Mouse (Mus musculus): ENCODE results near the gene Unc5b. TPM values are rescaled to one million over a fixed set of nuclear protein-coding genes. Genes with fewer than 3 reads are reported as not detected.
"Not testable (repeated sequence)": the region's sequence is repeated elsewhere in the genome, so short reads cannot be mapped to it uniquely, and the experiment has no call there.

The Unc5b gene
- 10 to 100 TPM; 12.9 to 16.4 (median 15.0) TPM for total RNA-seq (2022)

DNA sequence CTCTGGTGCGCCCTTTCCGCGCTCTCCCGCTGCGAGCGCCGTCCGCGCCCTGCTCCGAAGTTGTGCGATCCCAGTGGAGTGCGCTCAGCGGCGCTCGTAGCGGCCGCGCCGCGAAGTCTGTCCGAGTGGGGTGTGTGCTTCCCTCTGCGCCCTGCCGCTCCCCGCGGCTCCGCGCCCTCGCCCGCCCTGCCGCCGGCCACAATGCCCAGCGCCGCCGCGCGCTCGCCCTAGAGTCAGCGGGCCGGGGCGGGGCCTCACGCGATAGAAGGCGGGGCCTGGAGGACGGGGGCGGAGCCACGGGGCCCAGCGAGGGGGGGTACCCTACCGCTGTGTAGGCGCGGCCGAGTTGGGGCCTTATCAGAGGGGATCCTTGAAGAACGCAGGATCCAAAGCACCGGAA is at the start of gene Unc5b:
Gene Unc5b, minus strand, starts transcription at position 203 of the 400 bp plus-strand sequence.
- DNase-seq (ENCODE audit: low spot score in 2 of 2): peak; percentile 81 to 85

DNA sequence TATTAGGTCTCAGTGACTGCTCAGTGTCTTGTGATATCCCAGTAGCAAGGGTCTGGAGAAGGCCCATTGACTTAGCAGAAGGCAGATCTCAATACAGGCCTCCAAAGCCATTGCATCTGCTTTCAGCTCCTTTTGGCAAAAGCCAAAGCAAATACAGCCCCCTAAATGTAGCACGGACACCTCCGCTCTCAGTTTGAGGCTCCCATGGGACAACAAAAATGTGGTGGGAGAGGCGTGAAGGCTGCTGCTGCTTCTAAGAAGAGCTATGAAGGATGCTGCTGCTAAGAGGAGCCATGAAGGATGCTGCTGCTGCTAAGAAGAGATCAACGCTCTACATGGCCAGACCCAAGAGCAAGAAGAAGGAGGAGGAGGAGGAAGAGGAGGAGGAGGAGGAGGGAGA is 48.4 kb upstream of the Unc5b start:
- DNase-seq (ENCODE audit: low spot score in 2 of 2): no peak

DNA sequence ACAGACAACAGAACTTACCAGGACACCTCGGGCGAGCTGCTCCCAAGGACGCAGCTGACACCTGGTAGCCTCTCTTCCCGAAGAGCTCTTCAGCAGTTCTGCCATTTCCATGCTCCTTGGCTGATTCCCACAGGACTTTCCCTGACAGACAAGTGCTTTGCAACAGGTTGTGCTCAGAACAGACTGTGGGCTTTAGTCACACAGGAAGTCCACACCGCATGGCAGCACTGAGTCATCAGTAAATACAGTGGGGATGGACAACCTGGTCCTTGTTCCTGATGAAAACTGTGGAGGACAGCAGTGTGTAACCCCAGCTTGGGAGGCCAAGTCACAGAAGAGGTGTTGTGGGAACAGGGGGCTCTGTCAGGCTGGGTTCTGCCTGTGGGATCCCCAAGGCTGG is 45.7 kb upstream of the Unc5b start:
- DNase-seq (ENCODE audit: low spot score in 2 of 2): no peak

DNA sequence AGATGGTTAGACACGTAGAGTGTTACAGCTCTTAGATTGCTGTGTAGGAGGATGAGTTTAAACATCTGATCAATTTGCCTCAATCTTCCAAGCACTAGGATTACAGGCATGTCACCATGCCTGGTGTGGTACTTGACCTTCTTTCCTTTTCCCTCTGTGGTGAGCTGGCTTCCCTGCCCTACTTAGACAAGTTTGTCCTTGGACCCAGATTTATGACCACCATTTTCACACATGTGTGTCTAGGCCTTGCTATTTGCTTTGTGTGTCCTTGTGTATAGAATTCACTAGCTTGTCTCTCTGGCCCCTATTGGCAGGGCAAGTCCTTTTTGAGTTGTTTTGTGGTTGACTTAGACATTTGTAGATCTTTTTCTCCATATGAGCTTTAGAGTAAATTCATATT is 43.6 kb upstream of the Unc5b start:
- no peak for DNase-seq (ENCODE audit: low spot score in 2 of 2)

DNA sequence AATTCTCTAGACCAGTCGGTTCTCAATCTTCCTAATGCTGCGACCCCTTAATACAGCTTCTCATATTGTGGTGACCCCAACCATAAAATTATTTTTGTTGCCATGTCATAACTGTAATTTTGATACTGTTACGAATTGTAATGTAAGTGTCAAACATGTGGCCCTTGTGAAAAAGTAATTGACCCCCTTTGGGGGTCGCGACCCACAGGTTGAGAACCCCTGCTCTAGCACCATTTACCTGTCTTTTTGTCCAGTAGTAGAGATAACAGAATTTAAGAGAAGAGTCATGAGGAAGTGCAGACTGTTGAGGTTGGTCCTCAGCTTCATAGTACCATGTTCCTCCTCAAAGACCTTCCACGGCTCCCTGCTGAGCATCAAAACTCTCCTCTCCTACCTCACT is 31.9 kb upstream of the Unc5b start:
- DNase-seq (ENCODE audit: low spot score in 2 of 2): no peak

DNA sequence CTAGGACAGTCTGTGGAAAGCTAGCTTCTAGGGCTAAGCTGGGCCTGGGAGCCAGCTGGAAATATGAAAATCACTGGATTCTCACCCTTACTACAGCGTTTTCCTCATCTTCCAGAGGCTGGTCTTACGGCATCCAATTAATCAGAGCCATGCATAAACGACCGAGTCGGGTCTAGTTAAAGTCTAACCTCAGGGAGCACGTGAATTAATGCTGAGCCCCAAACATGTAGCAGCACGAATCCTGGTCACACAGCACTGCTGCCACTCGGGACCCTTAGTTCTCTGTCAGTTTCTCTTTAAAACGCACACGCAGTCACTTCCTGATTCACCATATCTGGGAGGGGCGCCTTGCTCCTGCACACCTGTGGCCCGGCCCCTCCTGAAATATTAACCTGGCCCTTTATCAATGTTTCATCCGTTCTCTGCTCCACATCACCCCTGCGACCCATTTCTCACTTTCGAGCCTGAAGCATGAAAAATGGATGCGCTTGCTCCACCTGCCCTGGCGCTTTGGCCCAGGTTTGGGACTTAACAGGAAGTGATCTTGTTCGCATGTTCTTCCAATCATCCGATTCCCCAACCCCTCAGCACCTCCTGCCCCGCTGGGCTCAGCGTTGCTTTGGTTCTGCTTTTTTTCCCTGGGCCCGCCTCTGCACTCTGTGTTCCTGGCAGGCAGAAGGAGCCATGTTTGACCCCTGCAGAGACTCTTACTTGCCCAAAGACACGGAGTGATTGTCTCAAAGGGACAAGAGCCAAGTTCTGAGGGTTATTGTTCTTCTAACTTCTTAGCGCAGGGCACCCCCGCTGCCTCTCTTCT is 31.3 kb upstream of the Unc5b start:
- DNase-seq (ENCODE audit: low spot score in 2 of 2): no peak

DNA sequence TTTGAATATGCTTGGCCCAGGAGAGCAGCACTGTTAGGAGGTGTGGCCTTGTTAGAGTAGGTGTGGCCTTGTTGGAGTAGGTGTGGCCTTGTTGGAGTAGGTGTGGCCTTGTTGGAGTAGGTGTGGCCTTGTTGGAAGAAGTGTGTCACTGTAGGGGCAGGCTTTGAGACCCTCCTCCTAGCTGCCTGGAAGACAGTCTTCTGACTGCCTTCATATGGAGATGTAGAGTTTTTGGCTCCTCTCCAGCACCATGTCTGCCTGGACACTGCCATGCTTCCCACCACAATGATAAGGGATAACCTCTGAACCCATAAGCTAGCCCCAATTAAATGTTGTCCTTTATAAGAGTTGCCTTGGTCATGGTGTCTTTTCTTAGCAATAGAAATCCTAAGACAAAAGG is 13.9 kb upstream of the Unc5b start:
- not testable (repeated sequence) for DNase-seq (ENCODE audit: low spot score in 2 of 2)

DNA sequence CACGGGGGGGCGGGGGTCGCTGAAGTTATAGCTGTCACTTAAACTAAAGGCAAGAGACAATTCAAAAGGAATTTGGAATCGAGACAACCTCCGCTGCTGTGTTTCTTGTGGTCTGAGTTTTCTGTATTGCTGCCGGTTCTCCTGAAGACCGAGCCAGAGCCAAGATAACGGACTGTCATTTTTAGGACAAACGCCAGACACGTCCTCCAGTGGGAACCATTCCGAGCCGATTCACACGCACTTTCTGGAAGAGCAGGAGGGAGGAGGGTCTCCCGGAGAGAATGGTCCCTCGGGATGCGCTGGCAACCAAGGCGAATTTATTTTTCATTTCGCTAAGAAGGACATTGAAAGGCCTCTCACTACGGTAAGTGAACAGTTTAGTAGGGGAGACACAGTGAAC is 7.4 kb upstream of the Unc5b start:
- no peak for DNase-seq (ENCODE audit: low spot score in 2 of 2)

DNA sequence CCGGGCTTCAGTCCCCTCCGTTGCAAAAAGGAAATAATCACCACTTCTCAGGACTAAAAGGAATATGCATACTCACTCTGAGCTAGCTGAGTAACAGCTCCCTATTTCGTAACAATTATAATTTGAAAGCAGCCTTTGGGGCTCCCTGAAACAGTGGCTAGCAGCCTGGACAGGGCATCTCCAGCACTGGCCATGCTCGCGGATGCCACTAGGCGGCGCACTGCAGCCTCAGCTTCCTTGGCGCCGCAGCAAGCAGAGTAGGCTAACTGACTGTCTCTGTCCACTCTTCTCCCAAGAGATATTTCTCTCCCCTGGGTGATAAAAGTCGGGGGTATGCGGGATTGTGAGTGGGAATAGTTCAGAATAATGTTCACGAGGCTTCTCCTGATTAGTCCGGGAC is 3.6 kb upstream of the Unc5b start:
- DNase-seq (ENCODE audit: low spot score in 2 of 2): peak in 1 of 2 experiments; percentile 77

DNA sequence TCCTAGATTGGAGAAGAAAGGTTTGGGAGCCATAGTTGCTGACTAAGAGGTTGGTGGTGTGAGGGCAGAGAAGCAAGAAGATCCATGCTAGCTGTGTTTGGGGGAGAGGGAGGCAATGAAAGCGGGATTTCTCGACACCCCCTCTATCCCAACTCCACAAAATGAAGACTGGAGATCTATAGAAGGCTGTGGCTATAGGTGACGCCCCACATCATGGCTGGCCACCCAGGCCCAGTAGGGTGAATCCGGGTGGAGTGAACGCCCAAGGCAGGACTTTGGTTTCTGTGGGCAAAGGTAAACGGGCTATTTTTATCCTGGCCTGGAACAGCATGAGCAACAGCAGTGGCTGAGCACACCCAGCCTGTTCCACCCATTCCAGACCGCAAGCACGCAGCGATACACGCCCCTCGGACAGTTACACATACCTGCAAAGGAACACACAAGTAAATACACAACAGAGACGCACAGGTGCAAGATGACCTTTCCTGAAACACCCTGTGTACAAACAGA is 1.3 kb upstream of the Unc5b start:
- no peak for DNase-seq (ENCODE audit: low spot score in 2 of 2)

DNA sequence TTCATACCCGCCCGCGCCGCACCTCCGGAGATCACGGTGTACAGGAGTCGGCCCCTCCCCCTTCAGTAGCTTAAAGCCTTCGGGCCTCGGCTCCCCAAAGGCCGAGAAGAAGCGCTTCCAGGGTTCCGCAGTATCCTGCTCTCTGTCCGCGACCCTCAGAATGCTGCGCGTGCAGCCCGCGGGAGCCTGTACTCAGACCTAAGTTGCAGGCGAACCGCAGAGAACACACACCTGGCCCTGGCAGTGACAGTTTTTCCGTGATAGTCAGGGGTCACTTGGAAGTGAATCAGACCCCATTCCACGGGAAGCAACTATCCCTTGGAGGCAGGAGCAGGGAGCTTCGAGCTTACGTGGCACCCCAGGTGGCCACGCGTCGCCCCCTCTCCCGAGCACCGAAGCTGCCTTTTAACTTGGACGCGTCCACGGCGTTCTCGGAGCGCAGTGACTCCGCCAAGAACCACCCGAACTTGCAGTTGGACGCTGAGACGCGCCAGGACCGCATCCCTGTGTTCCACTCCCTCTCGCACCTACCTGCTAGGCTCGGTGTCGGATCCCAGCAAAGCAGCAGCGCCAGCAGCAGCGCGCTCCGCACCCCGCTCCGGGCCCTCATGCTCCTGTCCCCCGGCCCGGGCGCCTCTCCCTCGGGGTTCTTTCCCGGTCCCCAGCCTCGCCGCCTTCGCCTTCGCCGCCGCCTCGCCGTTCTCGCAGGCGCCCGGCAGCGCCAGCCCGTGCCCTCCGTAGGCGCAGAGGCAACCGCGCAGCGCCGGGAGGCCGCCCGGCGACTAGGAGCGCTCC is 628 bp downstream of the Unc5b start:
- DNase-seq (ENCODE audit: low spot score in 2 of 2): no peak

DNA sequence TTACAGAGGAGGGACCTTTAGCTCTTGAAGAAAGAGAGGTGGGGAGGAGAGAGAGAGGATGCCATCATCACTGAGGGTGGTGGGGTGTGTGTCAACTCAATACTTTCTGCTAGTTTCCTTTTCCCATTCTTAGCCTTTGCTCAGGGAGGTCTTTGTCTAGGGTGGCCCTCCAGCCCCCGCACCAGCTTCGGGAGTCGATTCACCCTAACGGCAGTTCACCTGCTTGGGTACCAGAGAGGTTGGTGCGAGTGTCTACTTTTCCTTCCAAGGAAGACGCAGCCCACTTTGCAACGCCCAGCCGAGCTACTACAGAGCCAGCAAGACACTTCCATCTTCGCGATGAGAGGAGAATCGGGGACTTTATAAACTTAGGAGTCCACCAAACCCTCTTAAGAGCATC is 1.4 kb downstream of the Unc5b start:
- DNase-seq (ENCODE audit: low spot score in 2 of 2): no peak

DNA sequence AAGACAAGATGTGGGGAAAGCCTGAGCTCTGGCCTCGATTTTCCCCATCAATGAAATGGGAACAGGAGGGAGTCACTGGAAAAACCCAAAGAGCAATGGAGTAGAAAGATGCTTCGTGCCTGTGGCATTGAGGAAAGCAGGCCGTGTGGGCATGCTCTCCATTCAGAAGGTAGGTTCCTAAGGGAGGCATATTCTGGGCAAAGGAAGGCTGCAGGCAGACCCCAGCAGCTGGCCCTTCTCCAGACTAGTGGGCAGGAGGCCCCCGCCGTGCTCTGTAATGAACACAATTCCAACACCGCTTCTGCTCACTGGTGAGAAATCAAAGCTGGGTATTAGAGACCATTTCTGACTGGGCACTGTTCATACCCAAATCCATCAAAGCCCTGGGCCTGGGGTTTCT is 2.3 kb downstream of the Unc5b start:
- no peak for DNase-seq (ENCODE audit: low spot score in 2 of 2)

DNA sequence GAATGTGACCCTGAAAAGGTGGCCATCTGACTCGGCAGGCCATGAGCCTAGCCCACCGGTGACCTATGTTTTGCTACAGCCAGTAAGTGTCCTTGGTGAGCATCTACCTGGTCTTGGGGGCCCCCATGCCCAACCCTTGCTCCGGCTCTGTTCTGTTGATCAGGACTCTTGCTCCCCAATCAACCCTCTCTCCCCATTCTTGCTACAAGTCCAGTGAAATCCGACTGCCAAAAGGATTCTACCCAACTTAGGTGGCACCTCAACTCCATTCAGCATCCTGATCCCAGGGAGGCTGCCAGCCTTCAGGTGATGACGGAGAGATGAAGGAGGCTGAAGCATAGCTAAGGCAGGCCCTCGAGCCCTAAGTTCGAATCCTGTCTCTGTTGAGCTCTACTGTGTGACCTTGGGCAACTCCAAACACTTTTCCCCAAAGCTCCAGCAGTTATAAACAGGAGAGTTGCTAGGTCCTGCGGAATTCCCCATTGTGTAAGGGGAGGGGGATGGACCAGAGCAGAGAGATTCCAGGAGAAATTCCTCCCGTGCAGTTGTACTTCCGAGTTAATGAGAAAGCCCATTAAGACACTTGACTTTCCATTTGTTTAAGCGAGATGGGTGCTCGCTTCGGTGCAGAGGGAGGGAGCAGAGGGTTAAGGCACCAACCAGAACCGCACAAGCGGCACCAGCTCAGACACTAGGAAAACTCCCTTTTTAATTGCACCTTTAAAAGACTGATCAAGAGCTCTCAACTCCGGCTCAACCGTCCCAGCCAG is 3.3 kb downstream of the Unc5b start:
- no peak for DNase-seq (ENCODE audit: low spot score in 2 of 2)

DNA sequence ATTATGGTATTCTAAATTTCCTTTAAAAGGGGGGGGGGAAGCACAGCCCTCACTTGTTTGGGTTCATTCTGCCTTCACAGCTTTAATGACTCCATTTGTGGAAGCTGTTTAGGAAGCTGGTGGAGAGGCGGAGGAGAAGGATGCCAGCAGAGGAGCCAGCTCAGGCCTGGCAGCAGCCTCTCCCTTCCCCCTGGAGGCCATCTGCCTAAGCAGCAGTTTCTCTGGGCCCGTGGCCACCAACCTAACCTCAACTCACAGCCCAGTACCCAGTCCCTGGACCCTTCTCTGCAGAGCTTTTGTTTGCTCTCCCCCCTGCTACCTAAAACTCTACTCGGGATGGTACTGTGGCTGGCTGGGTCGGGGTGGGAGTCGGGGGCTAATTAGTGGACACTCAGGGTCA is 4.1 kb downstream of the Unc5b start:
- DNase-seq (ENCODE audit: low spot score in 2 of 2): peak; percentile 56 to 58

DNA sequence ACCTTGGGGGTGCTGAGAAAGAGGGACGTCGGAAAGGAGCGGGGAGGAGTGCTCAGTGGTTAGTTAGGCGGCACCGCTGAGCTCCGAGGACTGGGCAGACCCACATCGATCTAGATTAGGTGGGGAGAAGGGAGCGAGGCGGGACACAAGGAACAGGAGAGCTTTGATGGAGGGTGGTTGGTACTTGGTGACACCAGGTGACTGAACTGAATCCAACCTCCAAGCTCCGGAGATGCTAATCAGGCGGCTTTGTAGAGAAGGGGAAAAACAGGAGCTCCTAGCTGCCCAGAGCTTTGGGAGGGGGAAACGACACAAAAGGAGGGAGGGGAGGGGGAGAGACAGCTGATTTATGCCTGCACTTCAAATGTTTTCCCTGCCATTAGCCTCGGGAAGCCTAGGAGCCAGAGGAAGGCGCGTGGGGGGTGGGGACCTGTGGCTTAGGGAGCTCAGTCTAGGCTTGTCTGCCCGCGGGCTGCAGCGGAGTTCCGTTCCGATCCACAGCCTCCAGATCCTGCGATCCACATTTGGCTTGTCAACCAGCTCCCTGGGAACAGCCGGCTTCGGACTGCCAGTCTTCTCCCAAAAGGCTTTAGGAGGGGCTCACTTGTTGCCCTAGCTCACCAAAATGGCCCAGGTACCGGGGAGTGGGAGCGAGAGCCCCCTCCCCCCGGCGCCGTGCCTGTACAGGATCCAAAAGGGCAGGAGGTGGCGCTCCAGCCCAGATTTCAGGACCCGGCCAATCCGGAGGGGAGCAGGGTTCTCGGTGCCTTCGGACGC is 4.7 kb downstream of the Unc5b start:
- peak in 1 of 2 experiments; percentile 52 for DNase-seq (ENCODE audit: low spot score in 2 of 2)

DNA sequence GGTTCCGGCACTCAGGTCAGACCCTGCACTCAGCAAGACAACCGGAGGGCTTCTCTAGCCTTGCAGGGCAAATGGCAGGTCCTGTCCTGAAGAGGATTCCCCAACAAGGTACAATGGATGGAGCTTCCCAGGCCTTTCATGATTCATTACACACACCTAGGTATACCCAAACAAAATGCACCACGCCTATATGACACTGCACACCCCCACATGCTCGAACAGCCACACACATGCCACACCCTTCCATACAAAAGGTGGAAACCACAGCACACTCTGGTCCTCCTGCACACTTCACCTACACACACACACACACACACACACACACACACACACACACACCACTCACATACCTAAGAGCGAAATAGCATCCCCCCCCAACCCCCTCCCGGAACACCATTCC is 5.4 kb downstream of the Unc5b start:
- DNase-seq (ENCODE audit: low spot score in 2 of 2): no peak

DNA sequence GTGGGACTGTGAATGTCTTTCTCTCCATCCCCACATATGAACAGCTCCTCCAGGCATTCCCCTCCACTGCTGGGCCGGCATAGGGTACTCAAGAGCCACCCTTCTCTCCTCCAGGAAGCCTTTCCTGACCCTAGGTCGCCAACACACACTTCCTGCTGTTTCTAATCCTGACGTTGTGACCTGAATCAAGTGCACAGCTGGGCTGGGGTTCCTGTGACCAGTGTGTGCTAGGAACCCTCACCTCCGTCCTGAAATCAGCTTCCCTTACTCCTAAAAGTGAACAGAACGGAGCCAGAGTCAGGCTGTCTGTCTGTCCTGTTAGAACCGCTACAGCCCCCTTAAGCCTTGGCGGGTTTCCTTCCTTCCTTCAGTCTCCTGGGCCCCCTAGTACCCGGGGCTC is 7.6 kb downstream of the Unc5b start:
- DNase-seq (ENCODE audit: low spot score in 2 of 2): no peak

DNA sequence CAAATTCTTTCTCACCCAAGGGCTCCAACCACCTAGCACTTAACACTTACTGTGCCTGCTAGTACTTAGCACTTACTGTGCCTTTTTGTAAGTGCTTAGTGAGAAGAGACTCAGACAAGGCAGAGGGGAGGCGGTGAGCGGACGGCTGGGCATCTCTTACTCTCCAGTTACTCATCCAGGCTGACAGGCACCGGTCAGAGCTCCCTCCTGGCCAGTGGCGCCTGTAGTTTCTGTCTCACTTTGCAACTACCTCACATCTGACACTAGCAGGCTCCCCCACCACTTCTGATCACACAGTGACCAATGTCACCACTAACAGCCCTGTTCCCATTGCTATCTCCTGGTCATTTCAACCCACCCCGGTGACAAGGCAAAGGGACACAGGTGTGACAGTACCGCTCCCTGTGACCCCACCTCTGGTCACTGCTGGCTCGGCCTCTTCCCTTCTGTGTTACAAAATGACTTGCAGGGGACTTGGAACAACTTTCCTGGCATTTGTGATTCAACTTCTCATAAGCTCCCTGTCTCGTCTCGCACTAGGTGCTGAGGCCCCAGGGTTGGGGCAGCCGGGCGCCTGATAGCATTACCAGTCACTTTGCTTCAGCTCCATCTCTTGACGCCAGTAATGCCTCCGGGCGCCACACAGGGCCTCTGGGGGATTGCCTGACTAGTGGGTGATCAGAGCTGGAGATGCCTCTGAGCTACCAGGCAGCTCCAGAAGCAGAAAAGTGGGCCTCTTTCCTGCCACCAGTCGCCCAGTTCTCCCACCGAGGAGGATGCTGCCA is 8.5 kb downstream of the Unc5b start:
- DNase-seq (ENCODE audit: low spot score in 2 of 2): no peak

DNA sequence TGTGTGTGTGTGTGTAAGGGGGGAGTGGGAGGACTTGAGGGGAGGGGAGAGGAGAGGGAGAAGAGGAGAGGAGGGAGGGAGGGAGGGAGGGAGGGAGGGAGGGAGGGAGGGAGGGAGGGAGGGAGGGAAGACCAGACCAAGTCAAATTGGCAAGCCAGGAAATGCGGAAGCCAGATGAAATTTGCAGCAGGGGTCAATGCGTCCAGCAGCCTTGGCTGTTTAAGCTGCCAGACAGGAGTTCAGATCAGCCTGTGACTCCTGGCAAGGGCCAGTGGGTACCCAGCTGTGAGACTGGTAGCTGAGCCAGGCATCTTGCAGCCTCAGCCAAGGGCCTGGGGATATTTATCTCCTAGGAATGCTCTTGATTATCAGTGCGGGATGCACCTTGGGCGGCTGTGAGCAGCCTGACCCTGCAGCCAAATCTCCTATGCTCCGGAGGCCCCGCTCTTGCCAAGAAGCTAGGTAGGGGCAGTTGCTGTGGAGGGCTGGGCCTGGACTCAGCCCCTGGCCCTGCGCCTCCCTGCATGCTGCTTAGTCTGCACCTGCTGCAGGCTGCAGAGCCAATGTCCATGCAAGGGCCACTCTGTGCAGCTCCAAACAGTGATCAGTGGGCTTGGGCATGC is 9.5 kb downstream of the Unc5b start:
- DNase-seq (ENCODE audit: low spot score in 2 of 2): no peak

All from layer of hippocampus, adult 8-10 months (tissue).